Mouse (Mus musculus) intestine, embryonic 16.5 days (tissue): ENCODE results near the gene Itpr3. TPM values are rescaled to one million over a fixed set of nuclear protein-coding genes. Genes with fewer than 3 reads are reported as not detected.

Source experiments
- ATAC-seq: fragments of 200-750 bp; cut with Nextera tagmentation; 2 replicates; pipeline ENCODE4 v1.8.0; 2017; ENCODE audit warnings: moderate TSS enrichment, moderate library complexity
- H3K27ac ChIP-seq: fragments of 300-500 bp; sonication (generic); 2 replicates; pipeline ENCODE4 v1.5.1; 2014; ENCODE audit warnings: mild to moderate bottlenecking, low read length
- H3K27me3 ChIP-seq: fragments of 300-500 bp; sonication (generic); replicated peaks from 2 replicates; pipeline ENCODE4 v1.6.1; 2014; ENCODE audit warnings: low read length, control low read depth, mixed read lengths; ENCODE audit not compliant: control insufficient read depth, insufficient read depth
- H3K36me3 ChIP-seq: fragments of 300-500 bp; sonication (generic); 2 replicates; pipeline ENCODE4 v1.6.1; 2014; ENCODE audit warnings: low read length, control low read depth; ENCODE audit not compliant: control insufficient read depth, insufficient read depth
- H3K4me1 ChIP-seq: fragments of 300-500 bp; sonication (generic); 2 replicates; pipeline ENCODE4 v1.6.1; 2014; ENCODE audit warnings: low read length, control low read depth, mixed read lengths; ENCODE audit not compliant: control insufficient read depth, insufficient read depth
- H3K4me2 ChIP-seq: fragments of 300-500 bp; sonication (generic); 2 replicates; pipeline ENCODE4 v1.6.1; 2014; ENCODE audit warnings: low read depth, low read length, control low read depth
- H3K4me3 ChIP-seq: fragments of 300-500 bp; sonication (generic); 2 replicates; pipeline ENCODE4 v1.5.1; 2014; ENCODE audit warnings: mild to moderate bottlenecking, low read length
- H3K9ac ChIP-seq: fragments of 300-500 bp; sonication (generic); 2 replicates; pipeline ENCODE4 v1.6.1; 2014; ENCODE audit warnings: low read depth, low read length
- H3K9me3 ChIP-seq: fragments of 300-500 bp; sonication (generic); 2 replicates; pipeline ENCODE4 v1.6.1; 2016; ENCODE audit warnings: low read length, control low read depth; ENCODE audit not compliant: control insufficient read depth
- WGBS: fragments of 180-500 bp; shearing (Covaris S2); extraction: QIAGEN DNeasy Blood & Tissue Kit; methylation state at CpG from one replicate; pipeline ENCODE4 v1.1.7; 2014; 5-methylcytosine and 5-hydroxymethylcytosine counted together
- polyA plus RNA-seq: library from polyadenylated mRNA; unstranded; fragments of >200 nt; fragmentation: Nextera tagmentation; extraction: Ambion mirVana; gene quantifications from 2 replicates; pipeline ENCODE4 v1.2.1, GENCODE M21; 2015

Itpr3 gene
- polyA plus RNA-seq, 1 experiment from 2014 or later = 12.1 TPM

GRCm38 (mm10) chr17:27061727-27062126 is 4.6 kb downstream of the Itpr3 start:
- Histone ChIP-seq H3K27me3 (no peaks in the 10 kb centered on the region), H3K36me3 (0 out of 2 replicates have a peak, but pooled peaks cover 3% of the 10 kb centered on the region), H3K9ac (no peak overlapping the region), H3K9me3 (no peaks in the 10 kb centered on the region), H3K27ac (no peak overlapping the region), H3K4me2 (no peak overlapping the region), H3K4me3 (no peak overlapping the region), H3K4me1 (peaks cover 64% of the 10 kb centered on the region)
- 89% methylated on average over 3 of the region's 3 CpGs for WGBS
- ATAC-seq = no peak

DNA sequence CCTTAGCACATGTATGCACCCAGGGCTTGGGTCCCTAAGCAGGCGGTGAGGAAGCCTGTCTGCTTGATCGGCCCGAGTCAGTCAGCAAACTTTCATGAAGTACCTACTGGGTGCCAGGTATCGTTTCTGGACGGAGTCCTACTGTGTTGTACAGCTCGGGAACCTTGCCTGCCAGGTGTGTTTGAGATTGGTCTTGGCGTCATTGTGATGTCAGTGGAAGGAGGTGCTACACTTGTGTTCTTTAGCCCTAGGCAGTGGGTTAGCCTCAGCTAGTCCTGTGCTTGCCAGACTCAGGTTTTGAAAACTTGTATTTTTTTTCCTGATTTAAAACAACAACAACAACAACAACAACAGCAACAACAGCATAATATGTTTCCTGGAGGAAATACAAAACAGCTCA is 5.6 kb downstream of the Itpr3 start:
- WGBS = 91% methylated on average over 7 of the region's 7 CpGs
- H3K27me3 ChIP-seq = no peaks in the 10 kb centered on the region
- H3K4me3 ChIP-seq = no peak overlapping the region
- ATAC-seq = no peak
- H3K4me1 ChIP-seq = peaks cover 69% of the 10 kb centered on the region
- no peak overlapping the region; the same call in 1 of the 2 replicates for H3K27ac ChIP-seq
- no peaks in the 10 kb centered on the region for H3K9me3 ChIP-seq
- H3K36me3 ChIP-seq = 0 out of 2 replicates have a peak, but pooled peaks cover 3% of the 10 kb centered on the region
- no peak overlapping the region for H3K4me2 ChIP-seq
- 0 out of 2 replicates have a peak overlapping the region, but pooled peaks have one; percentile 51 for H3K9ac ChIP-seq

GRCm38 (mm10) chr17:27063717-27064116 is 6.6 kb downstream of the Itpr3 start:
- ATAC-seq = peak; percentile 63
- no peak overlapping the region for H3K4me3 ChIP-seq
- H3K4me2 ChIP-seq = peak overlapping the region; percentile 35
- no peaks in the 10 kb centered on the region for H3K9me3 ChIP-seq
- peak overlapping the region; percentile 51 for H3K9ac ChIP-seq
- peak overlapping the region; percentile 77 for H3K27ac ChIP-seq
- 22% methylated on average over 6 of the region's 6 CpGs for WGBS
- H3K27me3 ChIP-seq = no peaks in the 10 kb centered on the region
- peaks cover 61% of the 10 kb centered on the region for H3K4me1 ChIP-seq
- 0 out of 2 replicates have a peak, but pooled peaks cover 3% of the 10 kb centered on the region for H3K36me3 ChIP-seq

DNA sequence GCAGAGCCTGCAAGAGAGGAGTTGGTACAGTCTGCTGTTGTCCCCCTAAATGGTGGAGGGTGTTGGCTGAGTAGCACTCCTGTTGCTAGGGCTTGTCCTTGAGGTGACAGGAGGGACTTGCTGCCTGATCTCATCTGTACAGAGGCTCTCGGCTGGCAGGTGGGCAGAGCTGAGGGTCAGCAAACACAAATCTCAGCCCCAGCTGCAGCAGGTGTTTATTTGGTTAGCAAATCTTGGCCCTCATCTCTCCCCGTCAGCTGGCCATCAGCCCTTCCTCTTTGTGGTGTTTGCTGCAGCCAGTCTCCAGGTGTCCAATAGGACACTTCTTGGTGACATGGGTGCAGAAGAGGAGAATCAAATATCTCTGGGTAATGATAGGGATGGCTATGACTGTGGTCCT is 7.1 kb downstream of the Itpr3 start:
- peak overlapping the region; percentile 51; the same call in 1 of the 2 replicates for H3K9ac ChIP-seq
- no peaks in the 10 kb centered on the region for H3K9me3 ChIP-seq
- WGBS = 46% methylated on average over 2 of the region's 2 CpGs
- H3K36me3 ChIP-seq = 0 out of 2 replicates have a peak, but pooled peaks cover 3% of the 10 kb centered on the region
- H3K4me3 ChIP-seq = no peak overlapping the region
- peak overlapping the region; percentile 35 for H3K4me2 ChIP-seq
- peaks cover 61% of the 10 kb centered on the region for H3K4me1 ChIP-seq
- H3K27ac ChIP-seq = peak overlapping the region; percentile 77
- no peaks in the 10 kb centered on the region for H3K27me3 ChIP-seq
- no peak for ATAC-seq

GRCm38 (mm10) chr17:27066065-27066464 is 9.0 kb downstream of the Itpr3 start:
- Histone ChIP-seq H3K27ac (peak overlapping the region; percentile 87), H3K4me1 (peaks cover 61% of the 10 kb centered on the region), H3K9me3 (no peaks in the 10 kb centered on the region), H3K4me3 (0 out of 2 replicates have a peak overlapping the region, but pooled peaks have one; percentile 7), H3K4me2 (peak overlapping the region; percentile 40), H3K9ac (peak overlapping the region; percentile 60), H3K27me3 (no peaks in the 10 kb centered on the region), H3K36me3 (0 out of 2 replicates have a peak, but pooled peaks cover 3% of the 10 kb centered on the region)
- ATAC-seq = peak; percentile 83
- 54% methylated on average over 7 of the region's 7 CpGs for WGBS

- WGBS = 80% methylated on average over 4 of the region's 5 CpGs
- no peaks in the 10 kb centered on the region for H3K9me3 ChIP-seq
- ATAC-seq = no peak
- no peak overlapping the region for H3K9ac ChIP-seq
- H3K27me3 ChIP-seq = no peaks in the 10 kb centered on the region
- no peaks in the 10 kb centered on the region; the same call in 1 of the 2 replicates for H3K36me3 ChIP-seq
- no peak overlapping the region for H3K4me2 ChIP-seq
- no peak overlapping the region for H3K27ac ChIP-seq
- no peak overlapping the region for H3K4me3 ChIP-seq
- peaks cover 51% of the 10 kb centered on the region for H3K4me1 ChIP-seq
Measured at GRCm38 (mm10) chr17:27069071-27069470, 12.0 kb downstream of the Itpr3 start.

DNA sequence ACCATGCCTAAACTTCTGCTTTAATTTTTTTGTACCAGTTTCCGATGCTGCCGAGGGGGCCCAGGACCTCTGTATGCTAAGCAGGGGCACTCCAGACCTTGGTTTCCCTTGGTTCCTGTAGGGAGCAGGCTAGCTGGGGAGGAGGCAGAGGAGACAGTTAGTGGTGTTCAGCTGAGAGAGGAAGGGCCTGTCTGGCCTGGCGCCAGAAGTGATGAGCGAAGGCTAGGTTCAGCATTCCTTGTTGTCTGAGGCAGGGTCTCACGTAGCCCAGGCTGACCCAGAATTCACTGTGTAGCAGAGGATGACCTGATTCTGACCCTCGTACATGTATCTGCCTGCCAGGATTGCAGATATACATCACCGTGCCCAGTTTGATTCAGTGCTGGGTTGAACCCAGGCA is 13.8 kb downstream of the Itpr3 start:
- no peak overlapping the region for H3K9ac ChIP-seq
- 96% methylated on average over 7 of the region's 7 CpGs for WGBS
- ATAC-seq = no peak
- H3K27me3 ChIP-seq = no peaks in the 10 kb centered on the region
- no peaks in the 10 kb centered on the region for H3K9me3 ChIP-seq
- H3K36me3 ChIP-seq = no peaks in the 10 kb centered on the region; the same call in 1 of the 2 replicates
- H3K4me2 ChIP-seq = no peak overlapping the region
- no peak overlapping the region for H3K27ac ChIP-seq
- peaks cover 48% of the 10 kb centered on the region for H3K4me1 ChIP-seq
- no peak overlapping the region for H3K4me3 ChIP-seq

DNA sequence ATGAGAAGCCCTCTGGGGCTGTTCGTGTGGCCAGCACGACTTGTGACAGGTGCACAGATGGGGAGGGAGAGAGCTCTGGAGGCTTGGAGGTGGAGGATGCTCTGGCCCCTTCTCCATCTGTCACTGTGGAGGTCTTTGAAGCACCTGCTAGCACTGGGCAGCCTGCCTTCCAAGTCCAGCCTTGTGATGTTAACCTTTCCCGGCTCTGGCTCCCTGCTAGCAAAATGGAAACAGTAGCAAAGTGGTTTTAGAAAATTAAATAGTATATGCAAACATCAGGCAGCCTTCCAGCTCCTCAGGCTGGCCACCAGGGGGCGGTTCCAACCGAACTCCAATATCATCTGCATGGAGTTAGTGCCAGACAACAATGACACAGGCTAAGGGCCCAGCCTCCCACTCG is 14.5 kb downstream of the Itpr3 start:
- no peaks in the 10 kb centered on the region for H3K27me3 ChIP-seq
- H3K36me3 ChIP-seq = peaks cover under 1% of the 10 kb centered on the region
- peaks cover 44% of the 10 kb centered on the region for H3K4me1 ChIP-seq
- H3K9me3 ChIP-seq = no peaks in the 10 kb centered on the region
- no peak overlapping the region for H3K9ac ChIP-seq
- H3K27ac ChIP-seq = no peak overlapping the region
- H3K4me2 ChIP-seq = no peak overlapping the region
- H3K4me3 ChIP-seq = no peak overlapping the region
- no peak for ATAC-seq
- WGBS = 49% methylated on average over 6 of the region's 6 CpGs

DNA sequence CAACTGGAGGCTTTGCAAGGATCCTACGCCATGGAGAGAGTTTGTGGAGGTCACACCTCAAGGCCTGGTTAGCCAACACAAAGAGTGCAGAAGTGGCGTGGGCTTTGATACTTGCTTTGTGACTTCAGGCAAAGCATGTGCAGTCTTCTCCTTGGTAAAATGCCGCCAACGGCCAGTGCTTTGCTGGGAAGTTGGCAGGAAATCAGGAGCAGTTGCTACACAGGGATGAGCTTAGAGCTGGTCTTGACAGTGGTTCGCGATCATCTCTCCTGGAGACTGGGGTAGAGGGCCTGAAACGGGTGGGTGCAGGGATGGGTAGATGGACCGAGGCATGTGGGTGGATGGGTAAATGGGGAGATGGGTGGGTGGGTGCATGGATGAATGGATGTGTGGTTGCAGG is 15.3 kb downstream of the Itpr3 start:
- no peak for ATAC-seq
- Histone ChIP-seq H3K4me3 (no peak overlapping the region), H3K27me3 (no peaks in the 10 kb centered on the region), H3K4me1 (peaks cover 38% of the 10 kb centered on the region), H3K4me2 (no peak overlapping the region), H3K9me3 (no peaks in the 10 kb centered on the region), H3K9ac (no peak overlapping the region), H3K36me3 (peaks cover 7% of the 10 kb centered on the region), H3K27ac (no peak overlapping the region)
- WGBS = 94% methylated on average over 8 of the region's 8 CpGs

DNA sequence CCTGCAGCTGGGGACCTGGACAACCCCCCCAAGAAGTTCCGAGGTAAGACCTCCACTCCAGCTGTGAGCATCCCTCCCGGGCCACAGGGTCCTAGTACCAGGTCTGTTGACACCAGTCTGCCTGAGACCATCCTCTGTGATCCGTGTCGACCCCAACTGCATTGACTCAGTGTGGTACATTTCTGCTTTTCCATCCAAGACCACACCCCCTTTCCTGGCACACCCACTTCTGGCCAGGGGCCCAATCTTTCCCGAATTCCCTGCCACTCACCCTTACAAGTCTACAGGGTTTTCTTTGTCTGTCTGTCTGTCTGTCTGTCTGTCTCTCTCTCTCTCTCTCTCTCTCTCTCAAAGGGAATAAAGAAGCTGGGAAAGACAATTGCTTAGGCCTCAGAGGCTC is 16.0 kb downstream of the Itpr3 start:
- no peak overlapping the region for H3K4me2 ChIP-seq
- no peak overlapping the region for H3K9ac ChIP-seq
- 78% methylated on average over 5 of the region's 5 CpGs for WGBS
- no peak overlapping the region for H3K27ac ChIP-seq
- no peak for ATAC-seq
- H3K4me1 ChIP-seq = peaks cover 38% of the 10 kb centered on the region
- H3K9me3 ChIP-seq = no peaks in the 10 kb centered on the region
- peaks cover 13% of the 10 kb centered on the region for H3K36me3 ChIP-seq
- H3K27me3 ChIP-seq = no peaks in the 10 kb centered on the region
- H3K4me3 ChIP-seq = no peak overlapping the region
